Mouse (Mus musculus) megakaryocyte, embryonic 14.5 days (primary cell): ENCODE measurements around the gene Slc7a1.

Experiments used
- FLI1 ChIP-seq: IDR thresholded peaks from 2 replicates; pipeline ENCODE4 v1.6.1; 2012; ENCODE audit warnings: low read length, inconsistent platforms, mixed read lengths
- GATA1 ChIP-seq: IDR thresholded peaks from 3 replicates; pipeline ENCODE4 v1.6.1; 2012; ENCODE audit warnings: mixed read lengths, low read length, inconsistent platforms, borderline replicate concordance

- TF ChIP-seq GATA1 = no peak
- no peak for TF ChIP-seq FLI1
Measured at GRCm38 (mm10) chr5:148379455-148380245, 20.1 kb downstream of the Slc7a1 start.
